Mouse (Mus musculus) liver, postnatal 0 days (tissue): ENCODE measurements around the gene Fbxo47.

Source experiments
- CTCF ChIP-seq: sonication (generic); IDR thresholded peaks from 2 replicates; pipeline ENCODE4 v1.5.1; 2016; ENCODE audit warnings: antibody characterized with exemption, low read depth
- EP300 ChIP-seq: IDR thresholded peaks from 2 replicates; pipeline ENCODE4 v1.6.1; 2016; ENCODE audit warnings: antibody characterized with exemption, low read depth, mild to moderate bottlenecking

DNA sequence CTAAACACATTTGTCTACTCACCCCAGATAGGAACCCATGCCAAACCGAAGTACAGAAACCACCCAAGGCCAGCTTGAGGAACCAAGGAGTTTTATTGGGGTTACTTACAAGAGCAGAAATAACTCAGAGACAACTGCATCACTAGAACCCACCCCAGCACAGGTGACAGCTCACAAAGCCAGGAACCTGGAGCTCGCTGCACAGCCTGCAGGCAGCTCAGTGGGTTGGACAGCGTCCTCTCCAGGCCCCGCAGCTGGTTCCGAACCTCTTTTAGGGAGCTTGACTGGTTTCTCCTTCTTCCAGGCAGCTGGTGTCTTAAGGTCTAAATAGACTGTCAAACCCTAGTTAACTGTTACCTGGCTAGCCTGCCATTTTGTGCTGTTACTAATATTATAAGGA lies 7.9 kb upstream of the Fbxo47 start:
- no peak for TF ChIP-seq CTCF
- TF ChIP-seq EP300: no peak
